Mouse (Mus musculus) hindbrain, embryonic 10.5 days (tissue): ENCODE results near the gene Lhx6. TPM values are rescaled to one million over a fixed set of nuclear protein-coding genes. Genes with fewer than 3 reads are reported as not detected.

Experiments
- DNase-seq: peaks from one replicate; pipeline ENCODE4 v3.0.0-alpha.2; 2017; ENCODE audit warnings: low spot score
- H3K27ac ChIP-seq: fragments of 300-500 bp; sonication (generic); 2 replicates; pipeline ENCODE4 v1.5.1; 2016; ENCODE audit warnings: mild to moderate bottlenecking, moderate library complexity
- H3K27me3 ChIP-seq: fragments of 300-500 bp; sonication (generic); 2 replicates; pipeline ENCODE4 v1.6.1; 2016; ENCODE audit warnings: mild to moderate bottlenecking; ENCODE audit not compliant: poor library complexity, insufficient read depth, severe bottlenecking
- H3K36me3 ChIP-seq: fragments of 300-500 bp; sonication (generic); 2 replicates; pipeline ENCODE4 v1.6.1; 2016; ENCODE audit warnings: mild to moderate bottlenecking, moderate library complexity
- H3K4me1 ChIP-seq: fragments of 300-500 bp; sonication (generic); replicated peaks from 2 replicates; pipeline ENCODE4 v1.6.1; 2016; ENCODE audit warnings: mild to moderate bottlenecking
- H3K4me3 ChIP-seq: fragments of 300-500 bp; sonication (generic); 2 replicates; pipeline ENCODE4 v1.5.1; 2016; ENCODE audit warnings: mild to moderate bottlenecking, moderate library complexity
- H3K9me3 ChIP-seq: fragments of 300-500 bp; sonication (generic); 2 replicates; pipeline ENCODE4 v1.6.1; 2016; ENCODE audit warnings: mild to moderate bottlenecking, moderate library complexity
- WGBS: fragments of 180-500 bp; shearing (Covaris S2); methylation state at CpG from one replicate; pipeline ENCODE4 v1.1.7; 2016; 5-methylcytosine and 5-hydroxymethylcytosine counted together
- polyA plus RNA-seq: library from polyadenylated mRNA; unstranded; fragments of >200 nt; fragmentation: Nextera tagmentation; extraction: Ambion mirVana; gene quantifications from 2 replicates; pipeline ENCODE4 v1.2.1, GENCODE M21; 2016

Lhx6 gene
- polyA plus RNA-seq, 1 experiment from 2014 or later, result 0.84 TPM

GRCm38 (mm10) chr2:36103555-36104367 lies 1.4 kb downstream of the Lhx6 start:
- no peaks in the 10 kb centered on the region for H3K9me3 ChIP-seq
- WGBS, result under 1% methylated on average over 38 of the region's 38 CpGs
- H3K27ac ChIP-seq, result no peak overlapping the region

GRCm38 (mm10) chr2:36103069-36103554 lies 2.1 kb downstream of the Lhx6 start:
- peaks cover 100% of the 10 kb centered on the region for H3K27me3 ChIP-seq
- WGBS, result under 1% methylated on average over 21 of the region's 21 CpGs
- peaks cover 43% of the 10 kb centered on the region for H3K4me1 ChIP-seq
- H3K27ac ChIP-seq, result no peak overlapping the region
- H3K4me3 ChIP-seq, result peak overlapping the region; percentile 57
- no peaks in the 10 kb centered on the region for H3K9me3 ChIP-seq
- no peaks in the 10 kb centered on the region for H3K36me3 ChIP-seq
- DNase-seq, result no peak

More at GRCm38 (mm10) chr2:36103555-36104367, 1.4 kb downstream of the Lhx6 start:
- H3K27me3 ChIP-seq, result peaks cover 100% of the 10 kb centered on the region
- no peaks in the 10 kb centered on the region for H3K36me3 ChIP-seq
- peak overlapping the region; percentile 57 for H3K4me3 ChIP-seq
- DNase-seq, result peak; percentile 70
- H3K4me1 ChIP-seq, result peaks cover 43% of the 10 kb centered on the region

GRCm38 (mm10) chr2:36102559-36102946 lies 2.7 kb downstream of the Lhx6 start:
- H3K4me1 ChIP-seq, result peaks cover 43% of the 10 kb centered on the region
- peak; percentile 65 for DNase-seq
- no peaks in the 10 kb centered on the region for H3K36me3 ChIP-seq
- H3K4me3 ChIP-seq, result peak overlapping the region; percentile 57
- WGBS, result 1% methylated on average over 21 of the region's 21 CpGs
- peaks cover 100% of the 10 kb centered on the region for H3K27me3 ChIP-seq
- no peak overlapping the region for H3K27ac ChIP-seq
- no peaks in the 10 kb centered on the region for H3K9me3 ChIP-seq

DNA sequence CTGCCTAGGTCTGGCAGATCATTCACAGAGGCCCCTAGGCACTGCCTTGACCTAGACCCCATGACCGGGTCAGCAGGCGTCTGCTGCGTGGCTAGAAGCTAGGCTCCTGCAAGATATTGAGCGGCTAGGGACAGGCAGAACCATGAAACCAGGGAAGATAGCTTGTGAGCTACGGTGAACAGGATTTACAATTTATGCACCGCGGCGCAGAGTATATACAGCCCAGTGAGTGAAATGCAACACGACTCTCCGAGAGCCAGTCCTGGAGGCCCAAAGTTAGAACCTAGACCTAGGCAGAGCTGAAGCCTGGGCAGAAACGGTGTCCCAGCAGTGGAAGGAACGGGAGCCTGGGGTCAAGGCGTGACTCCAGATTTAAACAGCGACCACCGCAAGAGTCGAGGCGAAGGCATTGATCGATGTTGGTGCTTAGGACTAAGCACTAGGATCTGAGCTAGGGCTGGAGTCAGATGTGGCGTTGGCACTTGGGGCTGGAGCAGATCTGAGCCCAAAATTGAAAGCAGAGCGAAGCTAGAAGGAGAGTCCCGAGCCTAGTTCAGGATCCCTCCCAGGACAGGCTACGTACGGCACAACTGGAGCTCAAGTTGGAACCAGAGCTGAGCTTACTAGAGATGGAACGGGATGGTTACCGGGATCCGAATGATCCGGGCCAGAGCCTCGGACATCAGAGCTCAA lies 3.2 kb downstream of the Lhx6 start:
- Histone ChIP-seq H3K9me3 (no peaks in the 10 kb centered on the region), H3K36me3 (no peaks in the 10 kb centered on the region), H3K27ac (no peak overlapping the region), H3K4me1 (peaks cover 43% of the 10 kb centered on the region), H3K27me3 (peaks cover 100% of the 10 kb centered on the region), H3K4me3 (peak overlapping the region; percentile 57)
- peak; percentile 54 for DNase-seq
- 2% methylated on average over 28 of the region's 28 CpGs for WGBS

GRCm38 (mm10) chr2:36099739-36100138 lies 5.5 kb downstream of the Lhx6 start:
- Histone ChIP-seq H3K27me3 (peaks cover 100% of the 10 kb centered on the region), H3K36me3 (no peaks in the 10 kb centered on the region), H3K4me3 (no peak overlapping the region), H3K4me1 (peaks cover 31% of the 10 kb centered on the region), H3K9me3 (no peaks in the 10 kb centered on the region), H3K27ac (no peak overlapping the region)
- 4% methylated on average over 6 of the region's 6 CpGs for WGBS
- DNase-seq, result peak; percentile 23

DNA sequence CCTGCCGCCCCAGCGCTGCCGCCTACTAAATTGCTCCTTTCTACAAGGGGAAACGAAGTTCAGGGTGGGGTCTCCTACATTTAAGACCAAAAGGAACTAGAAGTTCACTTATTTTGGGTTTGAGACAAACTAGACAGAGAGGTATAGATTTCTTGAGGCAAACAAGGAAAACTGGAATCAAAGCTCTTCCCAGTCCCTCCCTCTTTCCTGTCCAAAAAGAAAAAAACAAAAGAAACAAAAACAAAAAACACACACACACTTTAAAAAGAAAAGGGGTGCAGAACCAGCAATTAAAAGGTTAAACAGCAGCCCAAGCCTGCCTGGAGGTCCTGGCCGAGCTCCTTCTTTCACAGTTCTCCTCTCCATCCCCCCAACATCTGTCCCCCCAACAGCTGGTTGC lies 7.2 kb downstream of the Lhx6 start:
- H3K4me1 ChIP-seq, result peaks cover 14% of the 10 kb centered on the region
- 4% methylated on average over 5 of the region's 5 CpGs for WGBS
- no peak overlapping the region for H3K27ac ChIP-seq
- DNase-seq, result no peak
- no peaks in the 10 kb centered on the region for H3K36me3 ChIP-seq
- no peak overlapping the region for H3K4me3 ChIP-seq
- peaks cover 100% of the 10 kb centered on the region for H3K27me3 ChIP-seq
- no peaks in the 10 kb centered on the region for H3K9me3 ChIP-seq

DNA sequence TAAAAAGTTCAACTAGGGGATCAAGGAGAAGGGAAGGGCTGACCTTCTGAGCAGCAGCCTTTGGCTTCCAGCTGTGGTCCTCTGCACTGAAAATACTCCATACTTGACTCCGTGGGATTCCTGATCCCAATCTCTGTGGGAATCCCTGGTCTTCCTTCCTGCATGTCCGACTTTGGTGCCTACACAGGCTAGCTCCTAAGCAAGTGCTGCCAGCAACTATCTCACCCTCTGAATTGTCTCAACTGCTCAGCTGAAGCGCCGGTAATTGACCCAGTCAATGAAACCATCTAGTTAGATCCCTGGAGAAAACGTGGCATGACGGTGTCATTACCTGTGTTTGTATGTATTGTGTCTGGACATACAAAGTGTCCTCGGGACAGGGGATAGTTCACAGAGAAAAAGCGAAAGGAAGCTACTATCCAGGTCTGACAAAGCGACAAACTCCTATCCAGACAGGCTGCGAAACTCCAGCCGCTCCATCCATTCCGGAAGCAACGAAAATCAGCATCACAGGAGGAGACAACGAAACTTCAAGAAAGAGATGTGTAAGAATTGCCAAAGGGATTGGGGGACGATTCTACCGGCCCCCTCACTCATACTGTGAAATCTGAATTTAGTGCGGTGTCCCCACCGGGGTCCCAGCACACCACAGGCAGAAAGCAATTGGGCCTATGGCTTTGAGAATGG lies 7.9 kb downstream of the Lhx6 start:
- peaks cover 100% of the 10 kb centered on the region for H3K27me3 ChIP-seq
- H3K36me3 ChIP-seq, result no peaks in the 10 kb centered on the region
- H3K27ac ChIP-seq, result no peak overlapping the region
- WGBS, result 3% methylated on average over 18 of the region's 18 CpGs
- H3K4me1 ChIP-seq, result peaks cover 7% of the 10 kb centered on the region
- no peak overlapping the region for H3K4me3 ChIP-seq
- DNase-seq, result peak; percentile 36
- H3K9me3 ChIP-seq, result no peaks in the 10 kb centered on the region

DNA sequence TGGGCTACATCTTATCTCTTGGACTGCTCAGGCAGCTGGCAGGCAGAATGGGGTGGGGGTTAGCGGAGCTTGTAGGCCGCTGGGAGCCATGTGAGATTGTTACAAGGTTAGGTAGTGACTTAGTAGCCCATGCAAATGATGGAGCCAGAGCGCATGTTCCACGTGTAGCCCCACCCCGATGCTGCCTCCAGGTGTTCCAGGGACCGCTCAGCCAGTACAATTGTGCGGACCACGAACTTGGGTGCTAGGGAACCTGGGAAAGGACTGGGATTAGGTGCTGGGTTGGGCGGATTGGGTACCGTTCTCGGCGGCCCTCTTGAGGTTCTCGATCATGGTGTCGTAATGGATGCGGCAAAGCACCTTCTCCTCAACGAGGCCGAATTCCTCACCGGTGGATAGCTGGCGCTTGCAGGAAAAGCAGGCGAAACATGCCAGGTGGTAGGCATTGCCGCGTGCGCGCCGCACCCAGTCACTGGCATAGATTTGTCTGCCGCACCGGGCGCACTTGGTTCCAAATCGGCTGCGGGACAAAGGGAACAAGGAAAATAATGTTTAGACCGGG lies 11.2 kb downstream of the Lhx6 start:
- Histone ChIP-seq H3K4me1 (peaks cover 16% of the 10 kb centered on the region), H3K9me3 (no peaks in the 10 kb centered on the region), H3K27ac (no peak overlapping the region), H3K4me3 (no peak overlapping the region), H3K27me3 (peaks cover 100% of the 10 kb centered on the region), H3K36me3 (no peaks in the 10 kb centered on the region)
- 2% methylated on average over 31 of the region's 31 CpGs for WGBS
- peak; percentile 40 for DNase-seq

- no peak overlapping the region for H3K27ac ChIP-seq
- no peaks in the 10 kb centered on the region for H3K9me3 ChIP-seq
- no peak overlapping the region for H3K4me3 ChIP-seq
- peak; percentile 18 for DNase-seq
- H3K4me1 ChIP-seq, result peaks cover 16% of the 10 kb centered on the region
- no peaks in the 10 kb centered on the region for H3K36me3 ChIP-seq
- H3K27me3 ChIP-seq, result peaks cover 100% of the 10 kb centered on the region
- WGBS, result 12% methylated on average over 7 of the region's 7 CpGs
These were observed 11.9 kb downstream of the Lhx6 start for GRCm38 (mm10) chr2:36093301-36093700.

GRCm38 (mm10) chr2:36092748-36093147 lies 12.5 kb downstream of the Lhx6 start:
- Histone ChIP-seq H3K9me3 (no peaks in the 10 kb centered on the region), H3K36me3 (no peaks in the 10 kb centered on the region), H3K27ac (no peak overlapping the region), H3K4me3 (no peak overlapping the region), H3K27me3 (peaks cover 100% of the 10 kb centered on the region), H3K4me1 (peaks cover 16% of the 10 kb centered on the region)
- peak; percentile 36 for DNase-seq
- 2% methylated on average over 4 of the region's 4 CpGs for WGBS

DNA sequence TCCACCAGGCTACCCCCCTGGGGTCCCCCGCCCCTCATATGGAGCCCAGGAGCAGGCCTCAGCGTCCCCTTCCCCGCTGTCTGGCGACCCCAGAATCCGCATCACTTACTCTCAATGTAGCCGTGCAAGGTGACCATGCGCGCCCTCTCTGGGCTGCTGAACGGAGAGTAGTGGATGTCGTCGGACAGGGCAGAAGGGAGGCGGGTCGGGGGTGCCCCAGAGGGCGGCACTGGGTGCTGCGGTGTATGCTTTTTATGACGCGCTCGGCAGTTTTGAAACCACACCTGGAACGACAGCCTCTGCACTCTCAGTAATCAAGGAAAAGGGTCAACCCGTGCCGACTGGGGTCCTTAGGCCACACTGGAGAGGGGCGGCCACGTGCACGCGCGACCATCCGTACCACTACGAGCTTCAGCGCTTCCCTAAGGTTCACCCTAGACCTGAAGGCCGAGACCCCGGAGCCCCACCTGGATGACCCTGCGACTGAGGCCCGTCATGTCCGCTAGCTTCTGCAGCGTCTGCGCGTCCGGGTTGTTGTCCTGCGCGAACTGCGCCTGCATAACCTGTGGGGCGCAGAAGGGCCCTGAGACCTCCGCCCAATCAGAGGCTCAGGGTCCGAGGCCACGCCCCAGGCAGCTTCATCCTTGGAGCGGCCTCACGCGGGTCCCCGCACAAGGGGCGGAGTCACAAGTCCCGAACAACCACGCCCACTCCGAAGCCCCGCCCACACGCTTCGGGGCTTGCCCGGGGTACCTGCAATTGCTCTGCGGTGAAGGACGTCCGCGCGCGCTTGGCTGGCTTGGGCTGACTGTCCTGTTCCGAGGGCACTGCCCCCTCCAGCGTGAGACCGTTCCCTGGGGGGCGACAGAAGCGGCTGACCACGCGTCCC lies 14.1 kb downstream of the Lhx6 start:
- DNase-seq, result peak; percentile 86
- peaks cover 100% of the 10 kb centered on the region for H3K27me3 ChIP-seq
- 0 out of 2 replicates have a peak overlapping the region, but pooled peaks have one; percentile 1 for H3K27ac ChIP-seq
- H3K4me3 ChIP-seq, result peak overlapping the region; percentile 60
- no peaks in the 10 kb centered on the region for H3K9me3 ChIP-seq
- H3K4me1 ChIP-seq, result peaks cover 16% of the 10 kb centered on the region
- WGBS, result 1% methylated on average over 70 of the region's 70 CpGs
- H3K36me3 ChIP-seq, result no peaks in the 10 kb centered on the region

- WGBS, result 59% methylated on average over 3 of the region's 3 CpGs
- DNase-seq, result no peak
- Histone ChIP-seq H3K9me3 (no peaks in the 10 kb centered on the region), H3K27ac (no peak overlapping the region), H3K4me1 (peaks cover 16% of the 10 kb centered on the region), H3K4me3 (no peak overlapping the region), H3K36me3 (no peaks in the 10 kb centered on the region), H3K27me3 (peaks cover 92% of the 10 kb centered on the region)
These were observed 16.0 kb downstream of the Lhx6 start for GRCm38 (mm10) chr2:36089190-36089589.
